Mouse (Mus musculus): ENCODE results near the gene Masp2. TPM values are rescaled to one million over a fixed set of nuclear protein-coding genes. Genes with fewer than 3 reads are reported as not detected.

Masp2 gene
- polyA plus RNA-seq, 1 experiment from 2014 or later, result 0.36 TPM

GRCm38 (mm10) chr4:148633395-148634061 lies 31.2 kb downstream of the Masp2 start:
- no peaks in the 10 kb centered on the region for H3K27me3 ChIP-seq (ENCODE audit: control insufficient read depth, insufficient read depth, low read length)
- no peaks in the 10 kb centered on the region for H3K9me3 ChIP-seq (ENCODE audit: control insufficient read depth, low read length)
- WGBS, result 88% methylated on average over 2 of the region's 2 CpGs
- no peak for DNase-seq (ENCODE audit: low spot score)
- no peak overlapping the region for H3K27ac ChIP-seq (ENCODE audit: low read depth, low read length)
- no peaks in the 10 kb centered on the region for H3K4me1 ChIP-seq (replicated peaks; ENCODE audit: control insufficient read depth, insufficient read depth, low read length)
- ATAC-seq (replicated peaks; ENCODE audit: low FRiP score), result no peak
- no peak overlapping the region for H3K4me2 ChIP-seq (ENCODE audit: low read depth, low read length, severe bottlenecking)
- H3K9ac ChIP-seq (ENCODE audit: low read length), result no peak overlapping the region
- H3K4me3 ChIP-seq (ENCODE audit: low read depth, low read length), result no peak overlapping the region
- no peaks in the 10 kb centered on the region for H3K36me3 ChIP-seq (ENCODE audit: control insufficient read depth, insufficient read depth, low read length)

GRCm38 (mm10) chr4:148635309-148635708 lies 33.0 kb downstream of the Masp2 start:
- WGBS, result 87% methylated on average over 2 of the region's 2 CpGs
- H3K9ac ChIP-seq (ENCODE audit: low read length), result no peak overlapping the region
- ATAC-seq (replicated peaks; ENCODE audit: low FRiP score), result no peak
- H3K27me3 ChIP-seq (ENCODE audit: control insufficient read depth, insufficient read depth, low read length), result no peaks in the 10 kb centered on the region
- H3K9me3 ChIP-seq (ENCODE audit: control insufficient read depth, low read length), result no peaks in the 10 kb centered on the region
- H3K4me3 ChIP-seq (ENCODE audit: low read depth, low read length), result no peak overlapping the region
- DNase-seq (ENCODE audit: low spot score), result no peak
- H3K27ac ChIP-seq (ENCODE audit: low read depth, low read length), result no peak overlapping the region
- H3K4me1 ChIP-seq (replicated peaks; ENCODE audit: control insufficient read depth, insufficient read depth, low read length), result no peaks in the 10 kb centered on the region
- H3K4me2 ChIP-seq (ENCODE audit: low read depth, low read length, severe bottlenecking), result no peak overlapping the region
- H3K36me3 ChIP-seq (ENCODE audit: control insufficient read depth, insufficient read depth, low read length), result no peaks in the 10 kb centered on the region

- no peak overlapping the region for H3K4me2 ChIP-seq (ENCODE audit: low read depth, low read length, severe bottlenecking)
- DNase-seq (ENCODE audit: low spot score) (no peak), ATAC-seq (replicated peaks; ENCODE audit: low FRiP score) (no peak)
- no peaks in the 10 kb centered on the region for H3K4me1 ChIP-seq (replicated peaks; ENCODE audit: control insufficient read depth, insufficient read depth, low read length)
- H3K9ac ChIP-seq (ENCODE audit: low read length), result no peak overlapping the region
- H3K36me3 ChIP-seq (ENCODE audit: control insufficient read depth, insufficient read depth, low read length), result no peaks in the 10 kb centered on the region
- no peak overlapping the region for H3K4me3 ChIP-seq (ENCODE audit: low read depth, low read length)
- H3K9me3 ChIP-seq (ENCODE audit: control insufficient read depth, low read length), result no peaks in the 10 kb centered on the region
- 67% methylated on average over 9 of the region's 9 CpGs for WGBS
- no peaks in the 10 kb centered on the region for H3K27me3 ChIP-seq (ENCODE audit: control insufficient read depth, insufficient read depth, low read length)
- H3K27ac ChIP-seq (ENCODE audit: low read depth, low read length), result no peak overlapping the region
These were observed 35.9 kb downstream of the Masp2 start for GRCm38 (mm10) chr4:148638302-148638701.

- no peak overlapping the region for H3K4me3 ChIP-seq (ENCODE audit: low read depth, low read length)
- 83% methylated on average over 2 of the region's 2 CpGs for WGBS
- ATAC-seq (replicated peaks; ENCODE audit: low FRiP score), result no peak
- no peaks in the 10 kb centered on the region for H3K9me3 ChIP-seq (ENCODE audit: control insufficient read depth, low read length)
- no peaks in the 10 kb centered on the region for H3K36me3 ChIP-seq (ENCODE audit: control insufficient read depth, insufficient read depth, low read length)
- no peak overlapping the region for H3K4me2 ChIP-seq (ENCODE audit: low read depth, low read length, severe bottlenecking)
- H3K9ac ChIP-seq (ENCODE audit: low read length), result no peak overlapping the region
- no peaks in the 10 kb centered on the region for H3K27me3 ChIP-seq (ENCODE audit: control insufficient read depth, insufficient read depth, low read length)
- no peak for DNase-seq (ENCODE audit: low spot score)
- no peaks in the 10 kb centered on the region; the same call in 1 of the 2 replicates for H3K4me1 ChIP-seq (replicated peaks; ENCODE audit: control insufficient read depth, insufficient read depth, low read length)
- no peak overlapping the region for H3K27ac ChIP-seq (ENCODE audit: low read depth, low read length)
These were observed 37.1 kb downstream of the Masp2 start for GRCm38 (mm10) chr4:148639455-148639854.

- Histone ChIP-seq H3K4me3 (ENCODE audit: low read depth, low read length) (no peak overlapping the region), H3K27ac (ENCODE audit: low read depth, low read length) (no peak overlapping the region), H3K27me3 (ENCODE audit: control insufficient read depth, insufficient read depth, low read length) (no peaks in the 10 kb centered on the region), H3K9ac (ENCODE audit: low read length) (no peak overlapping the region), H3K4me1 (replicated peaks; ENCODE audit: control insufficient read depth, insufficient read depth, low read length) (no peaks in the 10 kb centered on the region; the same call in 1 of the 2 replicates), H3K36me3 (ENCODE audit: control insufficient read depth, insufficient read depth, low read length) (no peaks in the 10 kb centered on the region), H3K4me2 (ENCODE audit: low read depth, low read length, severe bottlenecking) (no peak overlapping the region), H3K9me3 (ENCODE audit: control insufficient read depth, low read length) (no peaks in the 10 kb centered on the region)
- no peak for ATAC-seq (replicated peaks; ENCODE audit: low FRiP score)
- 81% methylated on average over 5 of the region's 5 CpGs for WGBS
- no peak for DNase-seq (ENCODE audit: low spot score)
These were observed 38.8 kb downstream of the Masp2 start for GRCm38 (mm10) chr4:148641121-148641520.

GRCm38 (mm10) chr4:148643291-148644156 lies 41.2 kb downstream of the Masp2 start, which contains the start of gene Gm572:
TSS of gene Gm572 (plus strand) at chr4:148643317.
- Histone ChIP-seq H3K27me3 (ENCODE audit: control insufficient read depth, insufficient read depth, low read length) (no peaks in the 10 kb centered on the region), H3K9me3 (ENCODE audit: control insufficient read depth, low read length) (no peaks in the 10 kb centered on the region), H3K27ac (ENCODE audit: low read depth, low read length) (no peak within 1 kb of the TSS), H3K4me2 (ENCODE audit: low read depth, low read length, severe bottlenecking) (peak within 1 kb of the TSS; percentile 31; the same call in 1 of the 2 replicates), H3K36me3 (ENCODE audit: control insufficient read depth, insufficient read depth, low read length) (no peaks in the 10 kb centered on the region), H3K4me3 (ENCODE audit: low read depth, low read length) (no peak within 1 kb of the TSS), H3K9ac (ENCODE audit: low read length) (no peak within 1 kb of the TSS), H3K4me1 (replicated peaks; ENCODE audit: control insufficient read depth, insufficient read depth, low read length) (no peaks in the 10 kb centered on the region; the same call in 1 of the 2 replicates)
- ATAC-seq (replicated peaks; ENCODE audit: low FRiP score), result 0 out of 2 replicates have a peak, but pooled peaks have one; percentile 18
- WGBS, result 69% methylated on average over 15 of the region's 15 CpGs
- no peak for DNase-seq (ENCODE audit: low spot score)

- ATAC-seq (replicated peaks; ENCODE audit: low FRiP score) (0 out of 2 replicates have a peak, but pooled peaks have one; percentile 12), DNase-seq (ENCODE audit: low spot score) (peak; percentile 88)
- Histone ChIP-seq H3K9ac (ENCODE audit: low read length) (no peak overlapping the region), H3K27ac (ENCODE audit: low read depth, low read length) (no peak overlapping the region), H3K27me3 (ENCODE audit: control insufficient read depth, insufficient read depth, low read length) (no peaks in the 10 kb centered on the region), H3K4me1 (replicated peaks; ENCODE audit: control insufficient read depth, insufficient read depth, low read length) (no peaks in the 10 kb centered on the region; the same call in 1 of the 2 replicates), H3K4me2 (ENCODE audit: low read depth, low read length, severe bottlenecking) (peak overlapping the region; percentile 31; the same call in 1 of the 2 replicates), H3K36me3 (ENCODE audit: control insufficient read depth, insufficient read depth, low read length) (no peaks in the 10 kb centered on the region), H3K9me3 (ENCODE audit: control insufficient read depth, low read length) (no peaks in the 10 kb centered on the region), H3K4me3 (ENCODE audit: low read depth, low read length) (no peak overlapping the region)
- 9% methylated on average over 9 of the region's 9 CpGs for WGBS
These were observed 41.8 kb downstream of the Masp2 start for GRCm38 (mm10) chr4:148644157-148644511.

- ATAC-seq (replicated peaks; ENCODE audit: low FRiP score), result no peak
- no peaks in the 10 kb centered on the region; the same call in 1 of the 2 replicates for H3K4me1 ChIP-seq (replicated peaks; ENCODE audit: control insufficient read depth, insufficient read depth, low read length)
- no peaks in the 10 kb centered on the region for H3K27me3 ChIP-seq (ENCODE audit: control insufficient read depth, insufficient read depth, low read length)
- no peak for DNase-seq (ENCODE audit: low spot score)
- no peak overlapping the region for H3K4me3 ChIP-seq (ENCODE audit: low read depth, low read length)
- H3K9me3 ChIP-seq (ENCODE audit: control insufficient read depth, low read length), result no peaks in the 10 kb centered on the region
- H3K4me2 ChIP-seq (ENCODE audit: low read depth, low read length, severe bottlenecking), result no peak overlapping the region
- 85% methylated on average over 6 of the region's 6 CpGs for WGBS
- H3K9ac ChIP-seq (ENCODE audit: low read length), result no peak overlapping the region
- H3K27ac ChIP-seq (ENCODE audit: low read depth, low read length), result no peak overlapping the region
- H3K36me3 ChIP-seq (ENCODE audit: control insufficient read depth, insufficient read depth, low read length), result no peaks in the 10 kb centered on the region
These were observed 42.6 kb downstream of the Masp2 start for GRCm38 (mm10) chr4:148644926-148645325.
